Mouse (Mus musculus) liver, embryonic 14.5 days (tissue): Measurements from ENCODE around the gene Crip3. TPM values are rescaled to one million over a fixed set of nuclear protein-coding genes. Genes with fewer than 3 reads are reported as not detected.
A peak's percentile ranks its signal among the peaks of the same experiment; 100 is the strongest.

Experiments used
- ATAC-seq: fragments of 200-750 bp; cut with Nextera tagmentation; 2 replicates; pipeline ENCODE4 v1.8.0; 2017; ENCODE audit warnings: moderate number of reproducible peaks, mild to moderate bottlenecking, moderate library complexity; ENCODE audit not compliant: insufficient read depth
- DNase-seq, 3 experiments: peaks; one replicate each; pipeline ENCODE4 v3.0.0-alpha.2; 2012 to 2013; ENCODE audit warnings: low read depth in 3 of 3, low spot score in 3 of 3
- H3K27ac ChIP-seq: fragments of 300-500 bp; sonication (generic); 2 replicates; pipeline ENCODE4 v1.5.1; 2014; ENCODE audit warnings: moderate library complexity, mild to moderate bottlenecking, control low read depth, inconsistent platforms
- H3K27me3 ChIP-seq: fragments of 300-500 bp; sonication (generic); 2 replicates; pipeline ENCODE4 v1.6.1; 2014; ENCODE audit warnings: mild to moderate bottlenecking, low read length, moderate library complexity; ENCODE audit not compliant: control insufficient read depth, insufficient read depth
- H3K36me3 ChIP-seq: fragments of 300-500 bp; sonication (generic); replicated peaks from 2 replicates; pipeline ENCODE4 v1.6.1; 2014; ENCODE audit warnings: low read depth; ENCODE audit not compliant: control insufficient read depth, insufficient read depth
- H3K4me1 ChIP-seq, 2 experiments: fragments of 200-500 bp in 1 of 2; fragments of 300-500 bp in 1 of 2; sonication (generic) in 1 of 2; replicated peaks; 2 replicates each; pipeline ENCODE4 v1.6.1; 2012 to 2014; ENCODE audit warnings: antibody characterized with exemption in 1 of 2, inconsistent platforms in 1 of 2, low read length in 1 of 2; ENCODE audit not compliant: control insufficient read depth in 2 of 2, insufficient read depth in 2 of 2
- H3K4me2 ChIP-seq: fragments of 300-500 bp; sonication (generic); 2 replicates; pipeline ENCODE4 v1.6.1; 2014; ENCODE audit warnings: low read depth, mild to moderate bottlenecking, control low read depth, moderate library complexity
- H3K4me3 ChIP-seq, 2 experiments: fragments of 200-500 bp in 1 of 2; fragments of 300-500 bp in 1 of 2; sonication (generic) in 1 of 2; 2 replicates each; pipeline ENCODE4 v1.5.1; 2012 to 2014; ENCODE audit warnings: low read depth in 2 of 2, low read length in 2 of 2, mild to moderate bottlenecking in 2 of 2, control low read depth in 1 of 2, inconsistent platforms in 1 of 2, moderate library complexity in 1 of 2; ENCODE audit not compliant: insufficient read depth in 1 of 2
- H3K9ac ChIP-seq: fragments of 300-500 bp; sonication (generic); replicated peaks from 2 replicates; pipeline ENCODE4 v1.6.1; 2014; ENCODE audit warnings: mild to moderate bottlenecking, control low read depth, moderate library complexity
- H3K9me3 ChIP-seq: fragments of 300-500 bp; sonication (generic); 2 replicates; pipeline ENCODE4 v1.6.1; 2016; ENCODE audit warnings: low read length, mixed read lengths; ENCODE audit not compliant: control insufficient read depth
- CTCF ChIP-seq: IDR thresholded peaks from 2 replicates; pipeline ENCODE4 v1.5.1; 2016; ENCODE audit warnings: antibody characterized with exemption, low read depth, control low read depth
- EP300 ChIP-seq: IDR thresholded peaks from 2 replicates; pipeline ENCODE4 v1.6.1; 2016; ENCODE audit warnings: antibody characterized with exemption, low read depth
- WGBS: fragments of 180-500 bp; shearing (Covaris S2); extraction: QIAGEN DNeasy Blood & Tissue Kit; methylation state at CpG from one replicate; pipeline ENCODE4 v1.1.7; 2014; ENCODE audit not compliant: insufficient replicate concordance; 5-methylcytosine and 5-hydroxymethylcytosine counted together
- polyA plus RNA-seq, 2 experiments: library from polyadenylated mRNA; depleted of rRNA in 1 of 2; stranded (reverse) in 1 of 2; unstranded in 1 of 2; fragments of >200 nt; fragmentation: Nextera tagmentation in 1 of 2; extraction: Ambion mirVana in 1 of 2; gene quantifications; 2 replicates each; pipeline versions ENCODE4 v1.2.1 to v1.2.3; 2012 to 2014

Gene Crip3
- polyA plus RNA-seq, 2 experiments: not detected

GRCm38 (mm10) chr17:46393012-46393411, 35.7 kb upstream of the Crip3 start:
- DNase-seq (no peak), ATAC-seq (no peak)
- no peak overlapping the region for H3K9ac ChIP-seq
- no peaks in the 10 kb centered on the region for H3K4me1 ChIP-seq
- H3K36me3 ChIP-seq: no peaks in the 10 kb centered on the region; the same call in 1 of the 2 replicates
- H3K27me3 ChIP-seq: no peaks in the 10 kb centered on the region
- no peak overlapping the region for H3K4me2 ChIP-seq
- WGBS: 31% methylated on average over 2 of the region's 2 CpGs
- H3K27ac ChIP-seq: no peak overlapping the region
- TF ChIP-seq EP300: no peak
- peak; percentile 70 for TF ChIP-seq CTCF
- H3K9me3 ChIP-seq: no peaks in the 10 kb centered on the region
- no peak overlapping the region for H3K4me3 ChIP-seq

DNA sequence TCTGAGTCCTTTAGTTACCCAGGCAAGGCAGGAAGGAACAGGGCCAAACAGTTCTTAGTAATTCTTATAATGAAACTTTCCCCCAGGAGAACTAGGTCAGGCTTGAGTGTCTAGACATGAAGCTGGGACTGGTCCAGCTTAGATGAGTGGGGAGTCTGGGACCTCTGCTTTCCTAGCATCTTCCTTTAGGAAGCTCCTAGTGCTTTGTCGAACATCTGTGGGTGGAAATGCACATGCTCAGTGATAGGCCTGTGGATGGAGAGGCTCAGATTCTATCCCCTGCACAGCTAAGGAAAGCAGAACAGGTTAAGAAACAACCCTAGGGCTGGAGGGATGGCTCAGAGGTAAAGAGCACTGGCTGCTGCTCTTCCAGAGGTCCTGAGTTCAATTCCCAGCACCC, 34.1 kb upstream of the Crip3 start:
- 64% methylated on average over 1 of the region's 1 CpGs for WGBS
- no peaks in the 10 kb centered on the region for H3K9me3 ChIP-seq

DNA sequence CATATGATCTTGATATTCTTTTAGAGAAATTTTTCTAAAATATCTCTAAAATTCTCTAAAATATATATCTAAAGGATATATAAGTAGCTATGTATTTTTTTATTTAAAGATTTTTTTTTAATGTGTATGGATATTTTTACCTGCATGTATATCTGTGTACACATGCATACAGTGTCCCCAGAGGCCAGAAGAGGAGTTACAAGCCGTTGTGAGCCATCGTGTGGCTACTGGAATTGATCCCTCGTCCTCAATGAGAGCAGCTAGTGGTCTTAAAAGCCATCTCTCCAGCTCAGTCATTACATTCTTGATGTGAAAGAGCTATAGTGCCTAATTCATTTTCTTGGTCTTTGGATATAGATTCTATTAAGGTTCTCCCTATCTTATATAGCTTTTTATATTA, 20.2 kb upstream of the Crip3 start:
- DNase-seq (no peak), ATAC-seq (no peak)
- no peak overlapping the region for H3K27ac ChIP-seq
- H3K9me3 ChIP-seq: no peaks in the 10 kb centered on the region
- TF ChIP-seq EP300: no peak
- peak; percentile 36; the same call in 1 of the 2 replicates for TF ChIP-seq CTCF
- H3K27me3 ChIP-seq: no peaks in the 10 kb centered on the region
- H3K4me1 ChIP-seq: no peaks in the 10 kb centered on the region
- WGBS: 43% methylated on average over 3 of the region's 3 CpGs
- H3K9ac ChIP-seq: no peak overlapping the region
- H3K4me2 ChIP-seq: no peak overlapping the region
- H3K4me3 ChIP-seq: no peak overlapping the region
- H3K36me3 ChIP-seq: no peaks in the 10 kb centered on the region; the same call in 1 of the 2 replicates

More for the DNA sequence above, 34.1 kb upstream of the Crip3 start:
- ATAC-seq (no peak), DNase-seq (no peak)
- TF ChIP-seq EP300 (no peak), CTCF (no peak)
- no peaks in the 10 kb centered on the region for H3K27me3 ChIP-seq
- H3K4me1 ChIP-seq: no peaks in the 10 kb centered on the region
- no peak overlapping the region for H3K9ac ChIP-seq
- no peak overlapping the region for H3K4me3 ChIP-seq
- H3K4me2 ChIP-seq: no peak overlapping the region
- H3K27ac ChIP-seq: no peak overlapping the region
- no peaks in the 10 kb centered on the region; the same call in 1 of the 2 replicates for H3K36me3 ChIP-seq

GRCm38 (mm10) chr17:46418628-46419027, 10.1 kb upstream of the Crip3 start:
- Histone ChIP-seq H3K9me3 (no peaks in the 10 kb centered on the region), H3K9ac (no peak overlapping the region), H3K27me3 (no peaks in the 10 kb centered on the region), H3K4me3 (no peak overlapping the region), H3K4me1 (no peaks in the 10 kb centered on the region), H3K4me2 (no peak overlapping the region), H3K36me3 (no peaks in the 10 kb centered on the region), H3K27ac (no peak overlapping the region)
- TF ChIP-seq CTCF: no peak
- no peak for TF ChIP-seq EP300
- ATAC-seq (no peak), DNase-seq (no peak)
- 73% methylated on average over 5 of the region's 5 CpGs for WGBS

DNA sequence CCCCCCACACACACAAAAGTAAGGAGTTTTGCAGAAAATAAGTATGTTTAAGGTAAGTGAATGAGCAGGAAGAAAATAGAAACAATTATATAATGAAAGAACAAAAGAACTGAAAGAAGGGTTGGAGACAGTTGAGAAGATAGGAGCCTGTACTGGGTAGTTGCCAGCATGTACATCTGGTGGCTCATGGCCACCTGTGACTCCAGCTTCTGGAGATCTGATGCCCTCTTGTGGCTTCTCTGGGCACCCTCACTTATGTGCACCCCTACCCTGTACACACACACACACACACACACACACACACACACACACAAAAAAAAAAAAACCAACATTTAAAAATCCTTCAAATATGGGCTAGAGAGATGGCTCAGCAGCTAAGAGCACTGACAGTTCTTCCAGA, 9.0 kb upstream of the Crip3 start:
- peak; percentile 24; the same call in 1 of the 2 replicates for TF ChIP-seq CTCF
- no peak for TF ChIP-seq EP300
- Histone ChIP-seq H3K27ac (no peak overlapping the region), H3K9me3 (no peaks in the 10 kb centered on the region), H3K27me3 (no peaks in the 10 kb centered on the region), H3K4me1 (no peaks in the 10 kb centered on the region), H3K4me2 (no peak overlapping the region), H3K4me3 (no peak overlapping the region), H3K9ac (no peak overlapping the region), H3K36me3 (no peaks in the 10 kb centered on the region)
- DNase-seq (no peak), ATAC-seq (no peak)
